Mouse (Mus musculus) stomach, adult 2 months (tissue): ENCODE data around the gene Olfr668. TPM values are rescaled to one million over a fixed set of nuclear protein-coding genes. Genes with fewer than 3 reads are reported as not detected.

Experiments used
- polyA plus RNA-seq: library from polyadenylated mRNA; depleted of rRNA; stranded (reverse); fragments of >200 nt; gene quantifications from 2 replicates; pipeline ENCODE4 v1.2.3, GENCODE M21; 2012; rRNA removed

The Olfr668 gene
- not detected in 2 replicates for polyA plus RNA-seq

DNA sequence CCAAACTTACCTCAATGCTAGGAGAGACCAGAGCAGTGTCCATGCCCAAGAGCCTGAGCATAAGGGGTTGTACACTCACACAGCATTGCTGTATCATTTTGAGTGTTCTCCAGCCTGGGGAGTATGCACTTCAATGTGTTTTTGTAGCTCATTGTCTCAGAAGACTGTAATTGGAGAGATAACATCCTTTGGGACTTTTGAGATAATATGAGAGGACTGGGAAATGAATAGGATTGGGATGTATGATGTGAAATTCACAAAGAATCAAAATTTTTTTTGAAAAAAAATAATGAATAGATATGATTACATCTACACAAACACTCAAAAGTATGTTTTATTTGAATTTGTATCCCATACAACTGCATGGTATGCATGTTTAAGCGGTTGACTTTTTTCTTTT lies at the start of gene Olfr668:
Gene Olfr668, minus strand, starts transcription at position 101 of the 400 bp plus-strand sequence.

DNA sequence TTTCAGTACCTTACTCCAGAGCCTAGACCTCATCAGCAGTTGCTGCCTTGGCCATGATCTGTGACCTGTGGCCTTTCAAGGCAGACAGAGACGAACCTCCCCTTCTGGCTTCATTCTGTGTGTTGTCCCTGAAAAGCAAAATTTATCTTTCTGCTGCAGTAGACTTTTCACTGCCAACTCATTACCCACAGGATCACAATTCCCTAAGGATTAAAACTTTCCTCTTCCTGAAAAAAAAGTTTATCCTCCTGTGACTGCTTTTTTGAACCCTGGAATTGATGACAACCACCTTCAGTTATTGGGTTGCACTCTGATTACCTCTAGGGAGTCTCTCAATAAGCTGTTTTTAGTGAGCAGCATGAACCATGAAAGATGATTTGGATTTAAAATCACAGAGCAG lies 34.7 kb upstream of the Olfr668 start, which contains the start of gene Olfr670:
Gene Olfr670, minus strand, starts transcription at position 101 of the 400 bp plus-strand sequence.

DNA sequence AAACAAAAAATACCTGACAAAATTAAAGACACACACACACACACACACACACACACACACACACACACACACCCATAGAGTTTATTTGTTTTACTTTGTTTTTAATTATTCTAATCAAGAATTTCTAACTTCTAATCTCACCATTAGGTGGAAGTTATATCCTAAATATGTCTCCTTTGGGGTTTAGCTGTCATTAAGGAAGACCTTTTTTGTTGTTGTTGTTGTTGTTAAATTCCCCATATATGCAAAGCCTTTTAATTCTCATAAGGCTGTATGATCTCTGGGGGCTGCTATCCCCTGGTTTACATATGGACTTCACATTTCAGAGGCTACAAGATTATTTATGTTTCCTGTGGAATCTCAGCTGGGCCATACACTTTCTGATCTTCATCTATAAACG lies 6.1 kb upstream of the Olfr668 start, which contains the start of gene Olfr669:
Gene Olfr669, plus strand, starts transcription at position 301 of the 400 bp plus-strand sequence.

DNA sequence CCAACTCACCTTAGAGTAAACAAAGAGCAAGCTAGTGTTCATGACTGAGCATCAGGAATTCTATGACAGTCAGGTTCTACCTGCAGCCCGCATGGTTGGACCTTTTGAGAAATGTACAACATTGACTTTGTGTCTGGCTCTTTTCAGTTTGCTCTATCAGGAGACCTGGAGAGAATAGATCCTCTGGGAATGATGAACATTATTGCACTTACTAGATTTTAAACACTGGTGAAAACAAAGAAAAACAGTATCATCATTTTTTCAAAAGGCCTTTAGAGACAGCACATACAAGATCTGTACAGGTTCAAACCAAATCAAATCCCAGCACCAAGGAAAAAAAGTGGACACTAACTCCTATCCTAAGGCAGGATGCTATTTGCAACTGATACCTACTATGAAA lies 6.5 kb downstream of the Olfr668 start, which contains the start of gene Olfr667:
Gene Olfr667, minus strand, starts transcription at position 101 of the 400 bp plus-strand sequence.

DNA sequence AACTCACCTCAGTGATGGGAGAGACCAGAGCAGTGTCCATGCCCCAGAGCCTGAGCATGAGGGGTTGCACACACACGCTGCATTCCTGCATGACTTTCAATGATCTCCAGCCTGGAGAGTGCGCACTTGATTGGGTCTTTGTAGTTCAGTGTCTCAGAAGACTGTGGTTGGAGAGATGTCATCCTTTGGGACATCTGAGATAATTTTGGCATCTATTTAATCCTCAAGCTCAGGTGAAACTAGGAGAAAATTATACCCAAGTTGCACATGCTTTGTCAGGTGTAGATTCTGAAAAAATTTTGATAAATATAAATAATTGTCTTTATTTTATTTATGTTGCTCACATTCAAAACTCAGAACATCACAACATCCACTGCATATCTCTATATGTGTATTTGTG lies 32.0 kb downstream of the Olfr668 start, which contains the start of gene Olfr666:
Gene Olfr666, minus strand, starts transcription at position 101 of the 400 bp plus-strand sequence.

DNA sequence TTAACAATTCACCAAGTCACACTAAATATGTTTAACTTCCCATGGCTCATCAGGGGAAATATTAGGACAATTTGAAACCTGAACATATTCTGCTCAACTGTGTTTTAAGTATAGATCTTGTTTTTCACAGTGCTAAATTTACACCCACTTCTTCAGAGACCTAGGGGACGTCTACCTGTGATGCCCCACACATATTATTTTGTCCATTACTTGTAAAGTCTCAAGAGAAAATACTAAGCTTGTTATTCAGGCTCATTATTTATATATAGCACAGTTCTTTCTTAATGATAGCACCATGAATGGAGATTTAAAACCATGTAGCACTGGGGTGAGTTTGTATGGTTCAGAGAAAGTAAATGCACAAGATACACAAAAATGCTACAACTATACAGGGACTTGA lies 50.1 kb downstream of the Olfr668 start, which contains the start of gene Olfr665:
Gene Olfr665, plus strand, starts transcription at position 301 of the 400 bp plus-strand sequence.

Other genes starting within 250 kb of the Olfr668 start
- not detected in 2 replicates for gene Olfr661, start 241.6 kb downstream of the Olfr668 start, polyA plus RNA-seq
- gene Usp17le, start 150.6 kb downstream of the Olfr668 start, polyA plus RNA-seq, result not detected in 2 replicates
- not detected in 2 replicates for gene Usp17lb, start 85.5 kb downstream of the Olfr668 start, polyA plus RNA-seq
- gene Usp17la, start 71.0 kb downstream of the Olfr668 start, polyA plus RNA-seq, result not detected in 2 replicates
- gene Olfr665, start 50.0 kb downstream of the Olfr668 start, polyA plus RNA-seq, result not detected in 2 replicates
- gene Olfr666, start 32.1 kb downstream of the Olfr668 start, polyA plus RNA-seq, result not detected in 2 replicates
- gene Olfr667, start 6.6 kb downstream of the Olfr668 start, polyA plus RNA-seq, result not detected in 2 replicates
- gene Olfr669, start 6.2 kb upstream of the Olfr668 start, polyA plus RNA-seq, result not detected in 2 replicates
- gene Olfr670, start 34.6 kb upstream of the Olfr668 start, polyA plus RNA-seq, result not detected in 2 replicates
- not detected in 2 replicates for gene Olfr671, start 51.1 kb upstream of the Olfr668 start, polyA plus RNA-seq
- not detected in 2 replicates for gene Olfr672, start 74.0 kb upstream of the Olfr668 start, polyA plus RNA-seq
- gene Olfr675, start 100.4 kb upstream of the Olfr668 start, polyA plus RNA-seq, result not detected in 2 replicates
- gene Olfr676, start 104.6 kb upstream of the Olfr668 start, polyA plus RNA-seq, result not detected in 2 replicates
- gene Olfr677, start 123.3 kb upstream of the Olfr668 start, polyA plus RNA-seq, result not detected in 2 replicates
- gene Olfr678, start 136.4 kb upstream of the Olfr668 start, polyA plus RNA-seq, result not detected in 2 replicates
- not detected in 2 replicates for gene Olfr679, start 153.1 kb upstream of the Olfr668 start, polyA plus RNA-seq
- gene Olfr680-ps1, start 164.8 kb upstream of the Olfr668 start, polyA plus RNA-seq, result not detected in 2 replicates
- gene Olfr681, start 188.8 kb upstream of the Olfr668 start, polyA plus RNA-seq, result not detected in 2 replicates
- not detected in 2 replicates for gene Olfr683, start 219.0 kb upstream of the Olfr668 start, polyA plus RNA-seq
- gene Olfr684, start 235.6 kb upstream of the Olfr668 start, polyA plus RNA-seq, result not detected in 2 replicates